Mouse (Mus musculus) neural tube, postnatal 0 days (tissue): ENCODE data around the gene Isl1. TPM values are rescaled to one million over a fixed set of nuclear protein-coding genes. Genes with fewer than 3 reads are reported as not detected.

ENCODE experiments used
- polyA plus RNA-seq: library from polyadenylated mRNA; unstranded; fragments of >200 nt; fragmentation: Nextera tagmentation; extraction: Ambion mirVana; gene quantifications from 2 replicates; pipeline ENCODE4 v1.2.1, GENCODE M21; 2015

The Isl1 gene
- 15.0 and 17.8 TPM in 2 replicates for polyA plus RNA-seq

GRCm38 (mm10) chr13:116309584-116310462 is at the start of gene Isl1:
Isl1 (minus strand) TSS chr13:116309689.

